Mouse (Mus musculus) midbrain, embryonic 12.5 days (tissue): ENCODE measurements around the gene N4bp2l2. TPM values are rescaled to one million over a fixed set of nuclear protein-coding genes. Genes with fewer than 3 reads are reported as not detected.

Source experiments
- ATAC-seq: fragments of 200-750 bp; cut with Nextera tagmentation; 2 replicates; pipeline ENCODE4 v1.8.0; 2017; ENCODE audit warnings: low read depth, moderate TSS enrichment, moderate library complexity; ENCODE audit not compliant: low FRiP score
- H3K27ac ChIP-seq: fragments of 300-500 bp; sonication (generic); replicated peaks from 2 replicates; pipeline ENCODE4 v1.5.1; 2016; ENCODE audit warnings: mild to moderate bottlenecking
- H3K27me3 ChIP-seq: fragments of 300-500 bp; sonication (generic); 2 replicates; pipeline ENCODE4 v1.6.1; 2016; ENCODE audit warnings: mild to moderate bottlenecking
- H3K36me3 ChIP-seq: fragments of 300-500 bp; sonication (generic); 2 replicates; pipeline ENCODE4 v1.6.1; 2016
- H3K4me1 ChIP-seq: fragments of 300-500 bp; sonication (generic); 2 replicates; pipeline ENCODE4 v1.6.1; 2016
- H3K4me2 ChIP-seq: fragments of 300-500 bp; sonication (generic); replicated peaks from 2 replicates; pipeline ENCODE4 v1.6.1; 2016; ENCODE audit warnings: mild to moderate bottlenecking, moderate library complexity
- H3K4me3 ChIP-seq: fragments of 300-500 bp; sonication (generic); 2 replicates; pipeline ENCODE4 v1.5.1; 2016; ENCODE audit warnings: mild to moderate bottlenecking
- H3K9ac ChIP-seq: fragments of 300-500 bp; sonication (generic); replicated peaks from 2 replicates; pipeline ENCODE4 v1.6.1; 2016; ENCODE audit warnings: mild to moderate bottlenecking, moderate library complexity
- H3K9me3 ChIP-seq: fragments of 300-500 bp; sonication (generic); 2 replicates; pipeline ENCODE4 v1.6.1; 2016; ENCODE audit warnings: mild to moderate bottlenecking
- WGBS: fragments of 180-500 bp; shearing (Covaris S2); methylation state at CpG from one replicate; pipeline ENCODE4 v1.1.7; 2016; 5-methylcytosine and 5-hydroxymethylcytosine counted together
- polyA plus RNA-seq: library from polyadenylated mRNA; unstranded; fragments of >200 nt; fragmentation: Nextera tagmentation; extraction: Ambion mirVana; gene quantifications from 2 replicates; pipeline ENCODE4 v1.2.1, GENCODE M21; 2016

Gene N4bp2l2
- polyA plus RNA-seq, 1 experiment from 2014 or later: 34.7 TPM

GRCm38 (mm10) chr5:150570496-150571219, 95.3 kb downstream of the N4bp2l2 start:
- Histone ChIP-seq H3K9ac (no peak overlapping the region), H3K27ac (no peak overlapping the region), H3K4me3 (no peak overlapping the region), H3K4me1 (no peaks in the 10 kb centered on the region), H3K36me3 (peaks cover 48% of the 10 kb centered on the region), H3K4me2 (no peak overlapping the region), H3K9me3 (no peaks in the 10 kb centered on the region), H3K27me3 (no peaks in the 10 kb centered on the region)
- 88% methylated on average over 11 of the region's 11 CpGs for WGBS
- no peak for ATAC-seq

- H3K27me3 ChIP-seq: no peaks in the 10 kb centered on the region
- H3K9me3 ChIP-seq: no peaks in the 10 kb centered on the region
- 95% methylated on average over 5 of the region's 5 CpGs for WGBS
- no peak overlapping the region for H3K4me2 ChIP-seq
- no peak overlapping the region for H3K27ac ChIP-seq
- H3K4me3 ChIP-seq: no peak overlapping the region
- H3K4me1 ChIP-seq: no peaks in the 10 kb centered on the region
- H3K36me3 ChIP-seq: peaks cover 49% of the 10 kb centered on the region
- no peak for ATAC-seq
- H3K9ac ChIP-seq: no peak overlapping the region
These were observed 99.0 kb downstream of the N4bp2l2 start for GRCm38 (mm10) chr5:150566971-150567370.

- Histone ChIP-seq H3K4me3 (no peak overlapping the region), H3K9ac (no peak overlapping the region), H3K27me3 (no peaks in the 10 kb centered on the region), H3K4me2 (no peak overlapping the region), H3K27ac (no peak overlapping the region), H3K36me3 (peaks cover 49% of the 10 kb centered on the region), H3K4me1 (no peaks in the 10 kb centered on the region), H3K9me3 (no peaks in the 10 kb centered on the region)
- no peak for ATAC-seq
- WGBS: 67% methylated on average over 3 of the region's 3 CpGs
These were observed 99.8 kb downstream of the N4bp2l2 start for GRCm38 (mm10) chr5:150566226-150566625.

- H3K36me3 ChIP-seq: peaks cover 44% of the 10 kb centered on the region
- 94% methylated on average over 6 of the region's 6 CpGs for WGBS
These were observed 101.6 kb downstream of the N4bp2l2 start for GRCm38 (mm10) chr5:150564426-150564825.

GRCm38 (mm10) chr5:150561783-150562182, 104.2 kb downstream of the N4bp2l2 start:
- Histone ChIP-seq H3K36me3 (peaks cover 39% of the 10 kb centered on the region), H3K9ac (no peak overlapping the region), H3K4me2 (no peak overlapping the region), H3K4me1 (no peaks in the 10 kb centered on the region), H3K4me3 (no peak overlapping the region), H3K9me3 (no peaks in the 10 kb centered on the region), H3K27ac (no peak overlapping the region), H3K27me3 (no peaks in the 10 kb centered on the region)
- WGBS: 94% methylated on average over 5 of the region's 5 CpGs
- ATAC-seq: no peak

More at GRCm38 (mm10) chr5:150564426-150564825, 101.6 kb downstream of the N4bp2l2 start:
- no peaks in the 10 kb centered on the region for H3K4me1 ChIP-seq
- no peak overlapping the region for H3K4me3 ChIP-seq
- ATAC-seq: no peak
- no peak overlapping the region for H3K9ac ChIP-seq
- H3K27me3 ChIP-seq: no peaks in the 10 kb centered on the region
- no peaks in the 10 kb centered on the region for H3K9me3 ChIP-seq
- no peak overlapping the region for H3K27ac ChIP-seq
- H3K4me2 ChIP-seq: no peak overlapping the region

- H3K4me2 ChIP-seq: no peak overlapping the region
- no peaks in the 10 kb centered on the region for H3K27me3 ChIP-seq
- no peaks in the 10 kb centered on the region for H3K9me3 ChIP-seq
- H3K27ac ChIP-seq: no peak overlapping the region
- peaks cover 38% of the 10 kb centered on the region for H3K36me3 ChIP-seq
- no peak overlapping the region for H3K4me3 ChIP-seq
- H3K9ac ChIP-seq: no peak overlapping the region
- no peaks in the 10 kb centered on the region for H3K4me1 ChIP-seq
- no peak for ATAC-seq
These were observed 104.6 kb downstream of the N4bp2l2 start for GRCm38 (mm10) chr5:150561376-150561775.

- Histone ChIP-seq H3K4me1 (no peaks in the 10 kb centered on the region), H3K36me3 (peaks cover 39% of the 10 kb centered on the region), H3K9ac (no peak overlapping the region), H3K27ac (no peak overlapping the region), H3K27me3 (no peaks in the 10 kb centered on the region), H3K9me3 (no peaks in the 10 kb centered on the region), H3K4me2 (no peak overlapping the region), H3K4me3 (no peak overlapping the region)
- ATAC-seq: no peak
- WGBS: 98% methylated on average over 5 of the region's 5 CpGs
These were observed 105.1 kb downstream of the N4bp2l2 start for GRCm38 (mm10) chr5:150560851-150561250.

GRCm38 (mm10) chr5:150559519-150560103, 106.4 kb downstream of the N4bp2l2 start:
- no peak for ATAC-seq
- no peak overlapping the region for H3K9ac ChIP-seq
- H3K27ac ChIP-seq: no peak overlapping the region
- H3K4me2 ChIP-seq: no peak overlapping the region
- no peaks in the 10 kb centered on the region for H3K27me3 ChIP-seq
- H3K4me3 ChIP-seq: no peak overlapping the region
- H3K9me3 ChIP-seq: no peaks in the 10 kb centered on the region
- peaks cover 40% of the 10 kb centered on the region for H3K36me3 ChIP-seq
- 95% methylated on average over 6 of the region's 6 CpGs for WGBS
- no peaks in the 10 kb centered on the region for H3K4me1 ChIP-seq

Other genes with a start within 250 kb of the N4bp2l2 start
- not detected in 2 replicates for gene Zar1l, start 148.0 kb downstream of the N4bp2l2 start, polyA plus RNA-seq
- 25.2 and 26.5 TPM in 2 replicates for gene Brca2, start 143.6 kb downstream of the N4bp2l2 start, polyA plus RNA-seq
- 3.2 and 3.6 TPM in 2 replicates for gene N4bp2l1, start 69.0 kb downstream of the N4bp2l2 start, polyA plus RNA-seq
- 44.0 and 44.9 TPM in 2 replicates for gene Pds5b, start 7.6 kb upstream of the N4bp2l2 start, polyA plus RNA-seq